Mouse (Mus musculus) heart, postnatal 4 days (tissue): ENCODE data around the gene Atp5mpl. TPM values are rescaled to one million over a fixed set of nuclear protein-coding genes. Genes with fewer than 3 reads are reported as not detected.

ENCODE experiments used
- DNase-seq: peaks from one replicate; pipeline ENCODE4 v3.0.0; 2021
- total RNA-seq, 2 experiments: library from RNA; stranded (reverse); gene quantifications; 2 replicates each; pipeline ENCODE4 v1.2.3; 2021

The Atp5mpl gene
- total RNA-seq, result 1,000 to 10,000 TPM; 1,243 to 1,298 TPM

- peak; percentile 99 for DNase-seq
Observed at GRCm38 (mm10) chr12:111966683-111967173, at the start of gene Atp5mpl. Atp5mpl (minus strand) TSS chr12:111966977.

DNA sequence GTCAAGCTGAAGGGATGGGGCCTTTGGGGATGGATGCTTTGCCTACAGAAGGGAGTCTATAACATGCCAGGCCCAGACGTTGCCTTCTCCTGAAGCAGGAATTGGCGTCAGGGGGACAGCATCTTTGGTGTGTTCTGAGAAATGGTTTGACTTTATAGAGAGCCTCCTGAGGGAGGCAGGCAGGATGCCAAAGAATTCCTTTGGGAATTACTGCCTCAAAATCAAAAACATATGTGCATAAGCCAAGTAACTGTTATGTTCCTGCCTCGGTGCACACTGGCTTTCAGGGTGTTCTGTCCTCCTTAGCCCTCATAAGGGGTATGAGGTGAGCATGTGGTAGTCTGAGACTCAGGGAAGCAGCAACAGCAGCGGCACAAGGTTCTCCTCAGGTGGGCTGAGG lies 49.6 kb upstream of the Atp5mpl start:
- no peak for DNase-seq

DNA sequence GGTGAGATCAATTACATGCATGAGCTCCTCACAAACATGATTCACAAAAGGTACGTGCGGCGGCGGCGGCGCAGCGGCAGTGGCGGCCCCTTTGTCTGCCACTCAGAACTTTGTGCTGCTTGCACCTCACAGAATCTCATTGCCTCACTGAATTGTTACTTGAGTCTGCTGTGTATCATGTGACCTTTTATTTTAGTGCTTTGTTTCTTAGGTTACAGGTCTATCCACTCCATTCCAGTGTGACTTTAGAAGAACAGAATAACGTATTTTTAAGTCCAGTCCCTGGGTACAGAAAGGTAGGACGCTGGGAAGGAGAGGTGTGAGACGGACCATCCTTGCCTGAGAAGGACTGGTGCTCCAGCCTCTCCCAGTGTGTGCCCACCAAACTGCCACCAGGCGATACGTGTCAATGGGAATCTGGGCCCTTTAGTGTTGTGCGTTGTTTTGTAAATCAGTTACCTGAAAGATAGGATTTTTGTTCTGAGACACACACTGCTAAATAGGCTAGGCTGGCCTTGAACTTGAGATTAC lies 46.6 kb upstream of the Atp5mpl start:
- DNase-seq, result no peak

DNA sequence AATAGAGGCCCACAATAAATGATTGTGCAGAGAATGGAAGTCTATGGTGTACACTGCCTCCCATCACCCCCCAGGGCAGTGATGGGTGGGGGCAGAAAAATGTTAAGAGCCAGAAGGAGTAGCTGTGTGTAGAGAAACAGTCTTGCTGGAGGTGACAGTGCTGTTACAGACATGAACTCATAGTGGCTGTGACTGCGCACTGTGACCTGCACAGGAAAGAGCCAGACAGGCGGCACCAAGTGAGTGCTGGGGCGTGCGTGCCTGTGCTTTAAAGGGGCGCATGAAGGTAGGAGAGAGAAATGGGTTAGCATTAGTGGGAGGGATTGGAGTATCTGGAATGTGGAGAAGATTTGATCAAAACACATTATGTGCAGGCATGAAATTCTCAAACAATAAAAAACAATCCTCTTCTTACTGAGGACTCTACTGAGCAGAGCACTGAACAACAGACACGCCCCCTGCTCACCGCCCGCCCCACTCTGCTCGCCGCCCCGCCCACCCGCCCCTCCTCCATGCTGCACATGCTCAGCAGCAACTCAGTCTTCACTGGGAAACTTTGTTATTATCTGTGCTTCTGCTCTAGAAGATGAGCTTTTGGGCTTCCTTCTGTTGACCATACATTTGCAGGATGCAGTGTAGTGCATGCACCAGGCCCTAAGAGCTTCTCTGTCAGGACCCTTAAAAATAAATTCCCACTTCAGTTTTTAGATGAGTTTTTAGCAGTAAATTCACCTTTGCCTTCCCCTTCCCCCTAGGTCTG lies 45.9 kb upstream of the Atp5mpl start:
- no peak for DNase-seq

- DNase-seq, result peak; percentile 79
Observed at GRCm38 (mm10) chr12:112001223-112001622, 34.4 kb upstream of the Atp5mpl start.

DNA sequence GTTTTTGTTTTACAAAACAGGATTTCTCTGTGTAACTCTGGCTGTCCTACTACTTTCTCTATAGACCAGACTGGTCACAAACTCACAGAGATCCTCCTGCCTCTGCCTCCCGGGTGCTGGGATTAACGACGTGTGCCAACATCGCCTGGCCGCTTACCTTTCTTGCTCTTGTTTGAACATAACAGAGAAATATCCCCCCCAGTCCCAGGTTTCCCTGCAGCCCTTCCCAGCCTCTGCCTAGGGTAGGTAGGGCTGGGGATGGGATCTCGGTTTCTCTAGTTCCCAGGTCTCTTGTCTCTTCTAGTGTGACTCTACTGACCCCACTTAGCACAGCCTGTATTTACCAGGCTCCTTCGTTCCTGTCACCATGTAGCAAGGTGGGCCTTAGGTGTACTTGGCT lies 33.0 kb upstream of the Atp5mpl start:
- no peak for DNase-seq

DNA sequence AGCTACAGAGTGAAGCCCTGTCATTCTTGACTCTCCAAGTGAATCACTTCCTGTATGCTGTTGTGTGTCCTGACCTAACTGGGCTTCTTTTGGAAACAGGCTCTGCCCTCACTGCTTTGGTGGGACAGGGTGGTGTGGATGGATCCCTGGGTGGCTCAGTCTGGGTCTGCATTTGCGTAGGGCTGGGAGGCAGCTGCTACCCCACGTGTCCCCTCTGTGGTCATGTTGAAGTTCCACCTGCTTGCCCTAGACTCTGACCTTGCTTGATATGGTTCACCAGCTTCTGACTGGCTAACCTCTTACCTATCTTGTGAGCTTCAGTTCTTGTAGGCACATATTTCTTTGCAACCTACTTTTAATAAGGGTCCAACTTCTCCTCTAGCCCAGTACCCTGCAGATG lies 28.4 kb upstream of the Atp5mpl start:
- DNase-seq, result no peak

GRCm38 (mm10) chr12:111992626-111993025 lies 25.8 kb upstream of the Atp5mpl start:
- DNase-seq, result no peak

DNA sequence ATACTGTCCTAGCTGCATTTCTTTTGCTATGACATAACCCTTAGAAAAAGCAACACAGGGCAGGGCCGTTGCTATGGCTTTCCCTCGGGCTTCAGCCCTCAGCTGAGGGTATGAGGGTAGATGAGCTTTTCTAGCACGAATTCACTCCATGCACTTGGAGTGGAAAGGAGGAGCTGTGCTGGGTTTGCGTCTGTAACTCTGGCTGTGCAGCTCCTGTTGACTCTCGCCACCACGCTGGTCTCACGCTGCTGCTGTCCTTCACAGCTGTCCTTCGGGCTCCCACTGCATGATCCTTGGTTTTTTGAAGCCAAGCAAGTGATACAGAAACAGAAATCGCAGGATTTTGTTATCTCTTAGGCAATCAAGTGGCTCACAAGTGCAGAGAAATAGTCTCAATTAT lies 20.0 kb upstream of the Atp5mpl start:
- no peak for DNase-seq

DNA sequence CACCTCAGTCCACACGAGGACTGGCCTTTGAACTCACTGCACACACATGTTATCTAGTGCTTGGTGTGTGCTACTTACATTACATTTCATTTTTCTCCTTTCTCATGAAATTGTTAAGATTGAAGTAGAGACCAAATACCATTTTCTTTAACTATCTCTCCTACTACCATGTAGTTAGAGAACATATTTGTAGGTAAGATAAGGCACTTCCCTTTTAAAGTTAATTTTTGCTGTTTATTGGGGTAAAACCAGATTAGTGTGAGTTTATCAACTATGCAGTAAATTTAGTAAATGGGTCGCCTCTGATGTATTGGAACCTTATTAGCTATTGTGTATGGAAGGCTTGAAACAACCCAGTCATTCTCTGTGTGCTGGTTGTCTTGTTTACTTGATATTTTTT lies 16.4 kb upstream of the Atp5mpl start:
- DNase-seq, result no peak

DNA sequence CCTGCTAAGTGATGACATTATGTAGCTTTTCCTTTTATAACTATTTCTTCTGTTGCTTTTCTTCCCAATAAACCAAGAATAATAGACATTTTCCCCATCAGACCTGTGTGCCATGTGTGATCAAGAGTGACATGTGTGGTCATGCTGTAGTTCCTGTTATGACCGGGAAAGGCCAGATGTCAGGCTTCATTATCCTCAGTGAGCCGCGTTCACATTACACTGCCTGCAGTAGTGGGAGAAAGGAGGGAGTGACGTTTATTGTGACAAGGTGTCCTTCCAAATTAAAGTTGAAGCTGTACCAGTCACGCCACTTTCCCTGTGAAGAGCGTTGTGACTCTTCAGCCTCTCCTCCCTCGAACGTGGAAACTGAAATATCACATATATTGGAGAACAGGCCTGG lies 15.1 kb upstream of the Atp5mpl start:
- no peak for DNase-seq

DNA sequence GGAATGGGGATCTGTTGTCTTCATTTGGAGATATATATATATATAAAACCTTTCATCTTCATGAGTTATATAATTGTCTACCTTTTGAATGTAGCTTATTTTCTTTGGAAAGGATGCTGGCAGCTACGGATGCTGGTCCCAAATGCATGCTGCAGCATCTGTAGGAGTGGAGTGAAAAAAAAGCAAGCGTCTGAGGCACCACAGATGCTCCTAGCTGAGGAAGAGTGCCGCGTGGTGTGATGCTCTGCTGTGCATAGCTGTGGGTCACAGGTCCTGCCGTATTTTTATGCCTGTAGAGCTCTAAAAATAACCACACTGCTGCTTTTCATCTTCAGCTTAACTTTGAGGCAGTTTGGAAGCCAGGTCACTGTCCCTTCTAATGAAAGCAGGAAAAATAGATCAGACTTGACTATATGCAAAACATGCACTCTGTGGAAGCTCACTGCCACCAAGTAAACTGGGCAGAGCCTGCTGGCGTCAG lies 14.2 kb upstream of the Atp5mpl start, which contains the start of gene Rd3l:
Rd3l (minus strand) TSS at position 431 of the 481 bp plus-strand sequence.
- DNase-seq, result no peak

DNA sequence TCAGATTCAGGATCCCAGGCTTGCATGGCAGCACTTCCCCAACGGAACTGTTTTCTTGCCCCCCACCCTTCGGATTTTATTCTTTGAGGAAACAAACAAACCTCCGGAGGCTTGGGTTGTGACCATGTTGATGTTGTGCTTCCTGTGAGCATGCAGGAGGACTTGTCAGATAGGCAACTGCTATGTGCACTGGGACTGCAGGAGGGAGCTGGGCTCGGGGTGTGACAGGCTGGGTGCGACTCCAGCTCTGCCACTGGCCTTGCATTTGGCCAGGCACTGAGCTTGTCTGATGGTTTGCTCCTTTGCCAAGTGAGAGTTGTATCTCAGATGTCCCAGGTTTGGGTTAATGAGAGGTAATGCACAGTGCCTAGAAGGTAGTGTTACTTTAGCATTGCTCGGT lies 11.5 kb upstream of the Atp5mpl start:
- no peak for DNase-seq

DNA sequence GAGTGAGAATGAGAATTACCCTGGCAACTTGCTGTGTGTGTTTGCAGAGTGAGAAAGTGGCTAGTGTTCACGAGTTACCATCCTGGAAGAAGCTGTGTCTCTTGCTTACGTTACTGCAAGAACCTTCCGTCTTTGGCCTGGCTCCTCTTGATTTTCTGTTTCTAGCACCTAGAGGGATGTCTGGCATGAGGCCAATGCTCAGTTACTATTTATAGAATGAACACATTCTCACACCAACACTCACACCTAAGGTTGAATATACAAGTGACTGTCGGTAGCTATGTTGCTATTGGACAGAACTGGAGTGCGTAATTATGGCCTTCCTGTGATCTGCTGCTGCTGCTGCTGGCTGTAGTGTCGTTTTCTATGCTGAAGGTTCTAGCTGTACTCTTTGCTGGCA lies 10.4 kb upstream of the Atp5mpl start:
- peak; percentile 67 for DNase-seq

DNA sequence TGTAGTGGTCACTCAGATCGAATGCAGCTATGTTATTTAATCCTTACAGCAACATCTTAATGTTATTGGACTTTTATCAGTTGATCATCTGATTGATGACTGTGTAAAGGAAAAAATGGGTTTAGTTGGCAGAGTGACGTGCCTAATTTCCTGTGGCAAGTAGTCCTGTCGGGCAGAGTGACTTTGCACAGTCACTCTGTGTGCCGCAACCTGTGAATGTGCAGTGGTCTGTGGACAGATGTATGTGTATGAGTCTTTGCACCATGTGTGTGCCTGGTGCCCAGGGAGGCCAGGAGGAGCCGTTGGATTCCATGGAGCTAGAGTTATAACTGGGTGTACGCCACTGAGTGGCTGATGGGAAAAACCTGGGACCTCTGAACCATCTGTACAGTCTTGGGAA lies 7.8 kb upstream of the Atp5mpl start:
- no peak for DNase-seq

GRCm38 (mm10) chr12:111972504-111972903 lies 5.7 kb upstream of the Atp5mpl start:
- DNase-seq, result no peak

DNA sequence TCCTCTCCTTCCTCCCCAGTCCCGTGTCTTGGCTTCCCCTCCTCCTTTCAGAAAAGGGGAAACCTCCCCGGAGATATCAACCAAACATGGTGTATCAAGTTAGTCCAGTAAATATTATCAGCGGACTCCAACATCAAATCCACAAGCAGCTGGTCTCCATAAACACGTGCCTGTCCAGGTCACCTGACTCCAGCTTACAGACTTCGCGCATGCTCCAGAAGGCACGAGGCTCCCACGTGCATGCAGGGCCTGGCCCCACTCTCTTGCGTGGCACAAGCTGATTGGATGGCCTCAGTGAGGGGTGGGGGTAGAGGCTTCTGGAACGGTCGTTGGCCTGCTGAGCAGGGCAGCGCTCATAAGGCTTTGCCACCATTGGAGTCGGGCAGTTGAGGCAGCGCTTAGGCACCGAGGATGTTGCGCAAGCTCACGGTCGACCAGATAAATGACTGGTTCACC lies 4.5 kb upstream of the Atp5mpl start, which contains the start of gene Tdrd9:
Tdrd9 (plus strand) TSS at position 329 of the 456 bp plus-strand sequence.
- no peak for DNase-seq

DNA sequence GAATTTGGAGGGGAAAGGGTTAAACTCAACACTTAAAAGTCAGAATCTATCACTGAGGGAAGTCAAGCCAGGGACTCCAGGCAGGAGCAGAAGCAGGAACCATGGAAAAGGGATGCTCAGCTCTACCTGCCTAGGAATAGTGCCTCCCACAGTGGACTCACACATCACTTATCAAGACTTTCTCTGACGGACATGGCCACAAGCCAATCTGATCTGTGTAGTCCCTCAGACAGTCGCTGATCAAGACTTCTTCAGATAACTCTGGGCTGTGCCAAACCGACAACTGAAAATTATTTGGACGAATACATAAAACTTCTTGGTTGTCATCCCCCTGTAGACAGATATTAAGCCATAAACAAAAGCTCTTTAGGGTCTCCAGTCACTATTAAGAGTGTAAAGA lies 3.3 kb upstream of the Atp5mpl start:
- DNase-seq, result no peak

- no peak for DNase-seq
Observed at GRCm38 (mm10) chr12:111963339-111963738, 3.4 kb downstream of the Atp5mpl start.

DNA sequence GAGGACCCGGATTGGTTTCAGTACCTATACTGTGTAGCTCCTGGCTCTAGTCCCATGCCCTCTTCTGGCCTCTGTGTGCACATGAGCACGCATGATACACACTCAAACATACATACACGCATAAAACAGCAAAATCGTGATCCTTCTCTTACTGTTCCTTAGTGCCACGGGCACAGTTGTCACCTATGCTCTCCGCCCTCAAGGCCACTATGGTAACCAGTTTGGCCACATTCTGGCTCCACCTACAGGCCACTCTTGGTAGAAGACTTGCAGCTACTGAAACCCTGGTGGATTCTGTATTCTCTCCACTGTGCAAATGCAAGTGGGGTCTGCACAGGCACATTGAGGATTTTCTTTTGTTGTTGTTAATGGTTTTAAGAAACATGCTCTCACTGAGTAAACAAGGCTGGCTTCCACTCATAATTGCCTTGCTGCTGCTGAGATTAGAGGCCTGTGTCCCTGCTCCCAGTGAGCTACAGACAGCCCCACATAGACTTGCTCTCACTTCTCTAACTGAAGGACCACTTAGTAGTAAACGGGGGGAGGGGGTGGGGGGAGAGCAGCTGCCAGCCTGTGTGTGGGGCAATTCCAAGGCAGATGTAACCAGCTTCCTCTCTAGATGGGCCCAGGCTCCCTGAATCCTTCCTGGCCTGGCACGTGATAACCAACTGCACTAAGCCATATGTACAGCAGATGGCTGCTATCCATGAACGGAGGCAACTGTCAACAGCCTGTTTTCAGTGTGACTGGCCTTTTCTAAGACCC lies 8.5 kb downstream of the Atp5mpl start:
- peak; percentile 84 for DNase-seq

DNA sequence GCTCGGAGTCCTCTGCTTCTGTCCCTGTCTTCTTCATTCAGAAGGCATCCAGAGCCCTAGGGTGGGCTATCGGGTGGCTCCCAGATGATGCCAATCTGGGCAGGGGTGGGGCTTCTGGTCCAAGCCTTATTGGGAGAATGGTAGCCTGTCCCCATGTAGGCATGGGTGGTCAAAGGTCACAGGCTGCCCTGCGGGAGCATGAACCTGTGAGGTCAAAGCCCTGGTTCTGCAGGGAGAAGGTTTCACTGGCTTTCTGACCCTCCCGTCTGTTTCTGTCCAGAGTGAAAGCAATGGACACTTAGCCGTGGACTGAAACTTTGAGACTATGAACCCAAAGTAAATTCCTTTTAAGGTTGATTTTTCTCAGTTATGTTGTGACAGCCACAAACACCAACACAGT lies 10.6 kb downstream of the Atp5mpl start:
- DNase-seq, result no peak

DNA sequence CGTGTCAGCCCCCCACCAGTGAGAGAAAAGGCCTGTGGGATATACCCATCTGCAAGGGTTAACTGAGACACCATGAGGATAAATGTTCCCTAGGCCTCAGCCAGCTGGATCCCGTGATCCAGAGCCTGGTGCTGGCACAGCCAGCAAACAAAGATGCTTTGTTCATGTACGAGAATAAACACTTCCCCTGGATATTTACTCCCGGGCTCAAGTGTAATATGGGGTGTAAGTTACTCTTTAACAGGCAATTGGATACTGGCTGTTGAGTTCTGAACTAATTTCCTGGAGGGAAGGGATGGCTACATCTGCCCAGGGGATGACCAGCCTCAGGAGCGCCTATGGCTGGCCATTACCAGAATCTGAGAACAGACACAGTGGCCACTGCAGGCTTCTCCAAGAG lies 15.1 kb downstream of the Atp5mpl start:
- no peak for DNase-seq

GRCm38 (mm10) chr12:111950486-111950885 lies 16.3 kb downstream of the Atp5mpl start:
- DNase-seq, result no peak
